Mouse (Mus musculus) ZHBTc4 (cell line): ENCODE results near the gene Cacng1.

Experiments used
- DNase-seq: peaks from one replicate; pipeline ENCODE4 v3.0.0-alpha.2; 2011; ENCODE audit warnings: low read depth, low spot score

Gene Cacng1

DNA sequence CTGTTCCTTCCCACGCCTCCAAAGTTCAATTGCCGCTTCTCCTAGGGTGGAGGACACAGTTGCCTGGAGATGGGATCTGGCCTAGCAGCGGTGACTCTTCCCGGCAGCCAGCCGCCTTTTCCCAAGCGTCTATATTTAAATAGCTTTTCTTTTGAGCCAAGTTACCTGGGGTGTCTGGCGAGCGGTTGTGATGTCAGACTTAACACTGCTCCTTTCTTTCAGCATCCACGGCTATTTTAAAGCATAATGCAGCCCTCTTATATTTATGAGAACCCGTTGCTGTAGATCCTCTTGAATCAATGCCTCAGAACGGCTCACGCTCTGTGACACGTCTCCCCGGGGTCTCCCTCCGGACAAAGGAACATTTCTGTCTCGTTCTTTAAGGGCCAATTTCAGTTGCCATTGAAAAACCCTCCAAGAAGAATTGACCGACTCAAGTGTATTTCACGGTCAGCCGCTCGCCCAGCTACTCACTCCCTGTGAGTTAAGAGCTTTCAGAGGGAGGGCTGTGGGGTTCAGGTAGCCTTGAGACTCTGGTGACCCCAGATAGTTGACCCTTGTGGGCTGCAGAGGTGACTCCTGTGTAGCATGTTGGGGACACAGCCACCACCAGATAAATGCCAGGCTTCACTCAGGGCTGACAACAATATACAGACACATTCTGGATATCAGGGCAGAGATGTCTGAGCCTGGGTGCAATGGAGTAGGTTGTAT is 8.3 kb downstream of the Cacng1 start:
- no peak for DNase-seq

DNA sequence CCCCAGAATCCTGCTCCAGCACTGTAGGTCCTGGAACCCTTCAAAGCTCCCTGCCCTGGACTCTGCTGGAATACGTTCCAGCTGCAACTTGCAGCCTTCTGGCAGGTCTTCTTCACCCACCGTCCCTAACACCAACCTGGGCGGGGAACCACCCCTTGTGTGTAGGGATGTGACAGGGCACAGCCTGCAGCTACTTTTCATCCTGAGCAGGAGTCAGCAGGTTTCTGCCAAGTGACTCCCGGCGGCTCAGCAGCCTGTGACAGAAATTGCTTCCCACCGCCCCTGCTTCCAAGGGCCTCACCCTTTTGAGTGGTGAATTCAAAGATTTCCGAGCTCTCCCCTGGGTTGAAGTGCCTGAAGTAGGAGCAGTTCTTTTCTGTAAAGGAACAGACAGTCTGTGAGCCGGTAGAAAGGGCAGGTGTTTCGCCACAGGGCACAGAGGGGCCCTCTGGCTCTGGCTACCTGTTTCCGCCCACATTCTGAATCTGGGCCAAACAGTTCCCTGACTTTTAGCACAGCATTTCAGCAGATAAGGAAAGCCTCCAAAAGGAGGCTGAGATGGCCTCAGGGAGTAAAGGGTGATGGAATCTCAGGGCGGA is 10.7 kb downstream of the Cacng1 start:
- DNase-seq, result peak; percentile 71

DNA sequence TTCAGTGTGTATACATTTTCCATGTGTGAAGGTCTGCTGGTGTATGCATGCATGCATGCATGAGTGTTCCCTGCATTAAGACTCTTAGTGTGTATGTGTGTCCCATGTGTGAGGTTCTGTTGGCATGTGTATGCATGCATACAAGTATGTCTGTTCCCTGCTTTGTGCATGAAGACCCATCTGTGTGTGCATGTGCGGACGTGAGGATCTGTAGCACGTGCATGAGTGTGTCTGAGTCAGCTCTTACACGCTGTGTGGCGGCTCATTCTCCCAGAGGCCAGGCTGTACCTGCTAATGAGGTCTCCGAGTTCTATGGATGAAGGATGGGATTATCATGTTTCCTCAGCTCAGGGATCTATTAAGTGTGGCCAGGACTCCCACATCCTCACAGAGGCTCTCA is 11.3 kb downstream of the Cacng1 start:
- DNase-seq, result no peak

DNA sequence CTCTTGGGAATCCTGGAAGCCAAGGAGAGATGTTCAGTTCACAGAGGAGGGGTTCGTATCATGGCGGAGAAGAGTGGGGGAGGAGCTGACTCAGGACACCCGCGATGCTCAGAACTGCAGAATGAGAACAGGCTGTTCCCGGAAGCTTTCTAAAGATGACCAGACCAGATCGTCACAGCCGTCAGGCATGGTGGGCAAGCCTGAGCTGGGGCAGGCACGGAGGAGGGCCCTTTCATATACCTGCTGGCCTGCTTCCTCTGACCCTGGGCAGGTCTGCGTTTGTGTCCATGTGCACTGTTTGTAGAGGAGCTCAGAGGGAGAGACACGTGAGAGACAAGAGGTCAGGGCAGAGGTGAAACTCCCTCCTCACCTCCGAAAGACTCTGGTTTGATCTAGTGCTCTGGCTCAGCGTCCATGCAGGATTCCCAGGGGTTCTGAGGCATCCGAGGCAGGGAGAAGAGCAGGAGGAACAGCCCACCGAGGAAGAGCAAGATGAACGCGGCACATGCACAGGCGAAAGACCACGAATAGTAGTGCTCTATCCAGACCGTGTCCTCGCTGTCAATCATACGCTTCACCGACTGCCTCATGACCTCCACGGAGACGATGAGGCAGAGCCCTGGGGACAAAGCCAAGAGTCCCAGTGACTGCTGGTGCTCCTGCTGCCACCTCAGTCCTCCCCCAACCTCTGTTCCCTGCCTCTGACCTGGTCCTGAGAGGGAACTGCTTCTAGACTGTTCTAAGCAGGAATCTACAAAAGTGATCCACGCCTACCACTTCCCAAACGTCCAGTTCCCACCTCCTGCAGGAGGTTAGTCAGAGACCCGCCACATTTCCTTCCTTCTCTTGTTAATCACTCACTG is 12.8 kb downstream of the Cacng1 start:
- DNase-seq, result no peak

DNA sequence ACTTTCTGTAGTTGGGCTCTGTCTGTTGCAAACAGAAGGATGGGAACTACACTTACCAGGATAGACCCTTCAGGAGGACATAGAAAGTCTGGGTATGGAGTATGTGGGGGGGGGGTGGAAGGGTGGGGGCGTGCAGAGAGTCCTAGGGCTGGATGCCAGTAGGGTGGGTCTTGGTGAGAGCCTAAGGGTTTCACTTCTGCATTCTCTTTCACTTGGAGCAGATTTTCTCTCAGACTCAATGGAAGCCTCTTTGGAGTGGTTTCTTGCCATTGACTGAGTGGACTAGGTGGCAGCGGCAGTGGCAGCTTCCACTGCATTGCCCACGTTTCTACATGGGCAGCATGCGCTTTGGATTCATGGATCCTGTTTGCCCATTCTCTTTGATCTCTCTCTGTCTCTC is 16.4 kb downstream of the Cacng1 start:
- DNase-seq, result no peak

DNA sequence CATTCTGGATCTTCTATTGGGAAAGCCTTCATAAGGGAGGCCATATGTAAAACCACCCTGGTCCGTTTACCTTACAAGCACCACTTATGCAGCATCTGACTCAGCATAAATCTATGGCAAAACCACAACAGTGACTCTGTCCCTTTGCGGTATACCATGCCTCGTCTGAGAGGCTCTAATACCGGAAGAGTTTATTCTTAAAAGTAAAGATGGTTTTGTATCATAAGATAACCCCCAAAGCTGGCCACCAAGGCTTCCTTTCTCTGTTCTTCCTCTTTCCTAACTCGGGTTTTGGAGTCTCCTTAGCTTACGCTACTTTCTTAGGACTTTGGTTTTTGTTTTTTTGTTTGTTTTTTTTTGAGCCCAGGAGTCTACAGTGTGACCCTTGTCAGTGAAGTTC is 23.0 kb downstream of the Cacng1 start:
- DNase-seq, result no peak

DNA sequence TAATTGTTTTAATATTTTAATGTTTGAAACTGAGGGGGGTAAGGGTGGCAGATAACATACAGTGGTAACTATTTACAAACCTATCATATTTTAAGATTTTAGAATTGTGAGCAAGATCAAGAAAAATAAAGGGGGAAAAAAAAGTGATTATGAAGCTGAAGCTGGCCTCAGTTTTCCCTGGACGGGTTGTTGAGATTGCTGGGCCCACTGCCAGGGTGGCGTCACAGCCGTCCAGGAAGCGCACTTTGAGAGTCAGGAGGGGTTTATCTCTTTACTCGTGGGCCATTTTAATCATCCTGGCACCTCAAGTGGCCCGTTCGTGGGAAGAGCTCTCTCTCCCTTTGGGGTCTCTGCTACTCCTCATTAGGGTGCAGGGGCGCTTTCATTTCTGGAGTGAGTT is 24.8 kb downstream of the Cacng1 start:
- no peak for DNase-seq

DNA sequence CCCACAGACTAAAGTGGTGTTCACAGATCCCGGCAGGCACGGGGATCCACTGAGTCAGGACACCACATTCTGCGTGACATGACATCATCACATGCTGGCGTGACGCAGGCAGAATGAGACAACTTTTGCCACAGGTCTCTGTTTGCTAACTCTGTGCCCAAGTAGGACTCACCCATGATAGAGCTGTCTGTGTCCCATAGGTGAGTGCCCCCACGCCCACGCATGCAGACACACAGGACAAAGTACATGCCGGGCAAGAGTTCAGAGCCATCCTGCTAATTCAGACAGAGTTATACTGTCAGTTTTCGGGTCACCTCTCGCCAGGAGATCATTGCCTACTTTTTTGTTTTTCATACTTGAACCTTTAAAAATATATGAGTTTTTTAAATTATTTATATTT is 27.8 kb downstream of the Cacng1 start:
- no peak for DNase-seq

DNA sequence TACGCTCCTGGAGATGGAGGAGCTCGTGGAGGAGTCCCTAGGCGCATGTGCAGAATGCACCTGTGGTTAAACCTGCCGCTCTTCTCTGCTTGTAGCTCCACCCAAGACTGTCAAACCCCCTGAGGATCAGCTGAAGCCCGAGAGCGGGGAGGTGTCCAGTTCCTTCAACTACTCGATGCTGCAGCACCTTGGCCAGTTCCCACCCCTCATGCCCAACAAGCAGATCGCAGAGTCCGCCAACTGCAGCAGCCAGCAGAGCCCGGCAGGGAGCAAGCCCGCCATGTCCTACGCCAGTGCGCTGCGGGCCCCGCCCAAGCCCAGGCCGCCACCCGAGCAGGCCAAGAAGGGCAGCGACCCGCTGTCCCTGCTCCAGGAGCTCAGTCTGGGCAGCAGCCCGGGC is 30.0 kb downstream of the Cacng1 start:
- peak; percentile 87 for DNase-seq

DNA sequence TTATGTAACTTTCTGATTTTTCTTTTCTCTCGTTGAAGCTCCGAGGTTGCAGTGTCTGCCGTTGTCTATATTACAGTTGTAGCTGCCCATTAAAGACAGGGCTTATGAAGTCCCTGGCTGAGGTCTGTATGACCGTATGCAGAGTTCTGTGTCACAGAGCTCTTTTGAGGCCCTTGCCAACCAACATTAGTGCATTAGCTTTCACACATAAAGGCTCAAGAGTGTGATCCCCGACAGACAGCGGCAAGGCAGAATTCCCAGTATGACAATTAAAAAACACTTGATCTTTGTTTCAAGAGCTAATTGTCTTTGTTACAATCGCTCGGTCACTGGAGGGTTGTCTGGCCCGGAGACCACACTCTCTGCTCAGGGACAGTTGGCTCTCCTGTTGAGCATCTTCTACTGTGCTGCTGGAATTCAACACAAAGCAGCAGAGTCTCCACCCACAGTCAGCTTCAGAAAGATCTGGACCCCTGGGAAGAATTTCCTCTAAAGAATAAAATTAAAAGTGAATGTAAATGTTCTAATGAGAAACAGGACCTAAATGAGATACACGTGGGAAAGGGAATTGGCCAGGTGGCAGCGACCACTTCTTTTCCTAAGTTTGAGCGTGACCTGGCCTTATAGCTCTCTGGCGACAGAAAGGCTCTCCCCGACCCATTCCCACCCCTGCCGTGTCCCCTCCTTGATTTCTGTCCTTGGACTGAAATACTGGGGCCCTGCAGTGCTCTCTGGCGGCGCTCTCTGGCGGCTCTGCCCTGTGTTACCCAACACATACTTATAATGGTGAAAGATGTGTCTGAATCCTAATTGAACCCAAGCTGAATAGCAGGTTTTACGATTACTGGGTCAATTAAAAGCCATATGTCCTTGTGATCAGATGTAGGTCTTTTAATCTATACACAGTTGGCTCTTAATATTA is 32.5 kb downstream of the Cacng1 start:
- DNase-seq, result peak; percentile 56

DNA sequence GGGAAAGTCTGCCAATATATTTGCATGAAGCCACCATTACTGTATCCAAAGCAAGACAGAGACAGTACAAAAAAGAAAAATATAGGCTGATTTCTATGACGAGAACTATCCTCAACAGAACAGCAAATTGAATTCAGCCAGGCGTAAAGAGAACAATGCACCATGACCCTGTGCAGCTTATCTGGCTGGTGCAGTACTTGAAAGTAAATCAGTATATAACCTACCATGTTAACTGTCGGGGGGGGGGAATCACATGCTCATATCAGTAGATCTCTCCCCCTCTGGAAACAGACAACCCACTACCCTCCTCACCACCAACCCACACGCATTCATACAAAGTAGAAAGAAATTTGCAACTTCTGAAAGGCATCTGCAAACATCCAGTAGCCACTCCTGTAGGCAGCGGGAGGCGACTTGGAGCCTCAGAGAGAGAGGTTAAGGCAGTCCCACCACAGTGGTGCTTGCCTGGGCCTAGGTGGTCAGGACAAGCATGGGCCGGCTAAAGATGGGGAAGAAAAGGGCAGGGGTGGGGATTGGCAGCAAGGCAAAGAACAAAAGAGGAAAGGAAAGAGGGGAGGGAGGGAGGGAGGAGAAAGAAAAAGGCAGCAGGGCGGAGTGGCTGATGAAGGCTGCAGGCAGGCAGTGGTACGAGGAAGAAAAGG is 33.5 kb downstream of the Cacng1 start:
- no peak for DNase-seq

DNA sequence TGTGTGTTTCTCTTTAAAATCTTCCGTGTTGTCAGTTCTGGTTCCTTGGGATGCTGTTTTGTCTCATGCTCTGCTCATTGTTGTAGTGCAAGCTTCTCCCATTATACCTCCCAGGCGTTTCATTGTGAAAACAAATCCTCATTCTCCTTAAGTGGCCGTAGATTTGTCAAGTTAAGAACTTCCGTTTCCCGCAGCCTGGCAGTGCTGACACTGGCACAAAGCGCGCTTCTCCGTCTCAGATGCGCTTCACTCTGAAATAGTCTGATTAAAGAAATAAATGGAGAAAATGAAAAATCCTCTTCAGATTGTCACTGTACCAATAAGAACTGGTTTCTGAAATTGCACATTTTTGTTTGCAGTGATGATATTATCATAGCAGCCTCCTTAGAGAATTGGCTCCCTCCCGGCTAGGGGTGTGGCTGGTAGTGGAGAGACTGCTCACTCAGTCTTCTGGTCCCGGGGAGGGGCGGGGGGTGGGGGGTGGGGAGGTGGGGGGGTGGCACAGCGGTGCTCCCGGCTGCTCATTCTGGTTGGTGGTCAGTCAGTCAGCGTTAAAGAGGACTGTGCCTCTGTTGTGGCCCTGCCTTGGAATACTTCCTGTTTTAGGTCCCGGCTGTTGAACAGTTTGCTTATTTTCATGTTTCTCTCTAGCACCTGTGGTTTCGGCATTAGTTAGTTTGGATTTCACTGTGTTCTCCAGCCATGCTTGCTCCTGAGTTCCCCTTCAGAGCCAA is 39.9 kb downstream of the Cacng1 start:
- no peak for DNase-seq

DNA sequence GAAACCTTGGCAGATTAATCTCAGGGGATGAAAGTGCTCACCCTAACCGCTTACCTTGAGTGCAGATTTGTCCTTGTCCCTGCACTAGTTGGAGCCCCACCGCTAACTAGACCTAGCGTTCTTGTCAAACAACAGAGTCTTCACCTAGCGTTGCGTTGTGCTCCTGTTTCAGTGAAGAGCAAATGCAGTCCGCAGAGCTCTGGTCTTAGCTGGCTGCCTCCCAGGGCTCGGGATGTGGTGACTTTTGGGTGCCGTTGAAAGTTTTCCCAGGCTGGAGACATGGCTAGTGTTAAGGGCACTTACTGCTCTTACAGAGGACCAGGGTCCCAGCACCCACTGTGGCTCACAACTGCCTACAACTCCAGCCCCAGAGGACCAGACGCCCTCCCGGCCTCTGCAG is 41.1 kb downstream of the Cacng1 start:
- DNase-seq, result no peak

DNA sequence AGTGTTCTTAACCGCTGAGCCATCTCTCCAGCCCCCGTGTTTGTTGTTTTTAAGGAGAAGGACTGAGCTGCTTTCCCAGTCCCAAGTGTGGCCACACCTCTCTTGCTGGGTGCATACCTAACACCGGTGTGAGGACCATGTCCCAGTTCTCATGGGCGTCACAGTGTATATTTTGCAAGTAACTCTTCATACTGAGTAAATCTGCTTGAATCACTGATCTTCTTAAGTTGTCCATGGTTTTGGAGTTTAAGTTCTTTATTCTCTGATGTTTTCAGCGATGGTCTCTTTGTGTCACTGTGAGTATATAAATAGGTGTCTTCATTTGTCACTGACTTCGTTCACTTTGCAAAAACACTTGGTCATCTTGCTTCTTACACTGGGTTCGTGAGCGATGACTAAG is 41.7 kb downstream of the Cacng1 start:
- DNase-seq, result no peak

DNA sequence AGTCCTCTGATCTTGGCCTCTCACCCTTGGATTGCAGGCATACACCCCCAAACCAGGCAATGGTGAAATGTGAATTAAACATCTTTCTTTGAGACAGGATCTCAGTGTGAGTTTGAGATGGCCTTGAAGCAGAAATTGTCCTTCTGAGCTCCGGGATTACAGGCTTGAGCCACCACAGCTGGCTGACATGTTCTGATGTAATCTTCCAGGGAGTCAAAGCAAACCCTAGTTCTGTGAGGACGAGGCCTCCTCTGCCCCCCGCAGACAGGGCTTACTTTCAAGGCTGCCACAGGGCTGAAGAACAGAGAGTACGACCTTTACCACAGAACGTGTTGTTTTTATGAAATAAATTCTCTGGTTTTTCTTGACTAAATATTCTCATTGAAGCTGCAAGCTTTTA is 42.3 kb downstream of the Cacng1 start:
- DNase-seq, result no peak

DNA sequence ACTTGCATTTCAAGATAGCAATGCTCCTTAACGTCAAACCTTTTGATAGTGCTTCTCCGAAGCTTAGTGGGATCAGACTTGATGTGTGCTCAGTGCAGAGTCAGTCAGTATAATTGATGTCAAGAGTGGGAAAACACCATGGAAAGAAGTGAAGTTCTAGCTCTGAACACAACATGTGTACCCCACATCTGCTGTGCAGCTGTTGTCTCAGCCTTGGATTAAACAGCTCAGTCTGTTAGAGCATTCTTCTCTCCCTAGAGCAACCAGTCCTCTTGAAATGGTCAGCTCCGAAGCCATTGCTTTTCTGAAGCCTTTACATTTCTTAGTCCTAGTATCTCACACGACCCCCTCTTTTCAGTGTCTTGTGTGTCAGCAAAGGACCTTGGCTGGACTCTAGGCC is 47.3 kb downstream of the Cacng1 start:
- DNase-seq, result no peak

DNA sequence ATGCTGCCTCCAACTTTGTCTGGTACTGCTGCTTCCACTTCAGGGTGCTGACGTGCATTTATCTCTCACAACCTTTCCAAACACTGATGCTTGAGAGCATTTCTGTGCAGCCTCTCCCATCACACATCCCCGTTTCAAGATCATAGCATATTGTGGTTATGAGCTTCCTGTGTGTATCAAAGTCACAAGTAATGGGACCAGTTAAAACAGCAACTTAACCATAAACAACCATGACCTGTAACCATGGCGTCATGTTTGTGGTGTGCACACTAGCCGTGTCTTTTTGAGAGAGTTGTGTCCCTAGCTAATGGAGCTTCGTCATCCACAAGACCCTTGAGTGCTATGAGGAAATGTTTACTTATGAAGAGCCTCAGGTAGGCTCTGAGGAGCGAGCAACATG is 48.1 kb downstream of the Cacng1 start:
- no peak for DNase-seq

DNA sequence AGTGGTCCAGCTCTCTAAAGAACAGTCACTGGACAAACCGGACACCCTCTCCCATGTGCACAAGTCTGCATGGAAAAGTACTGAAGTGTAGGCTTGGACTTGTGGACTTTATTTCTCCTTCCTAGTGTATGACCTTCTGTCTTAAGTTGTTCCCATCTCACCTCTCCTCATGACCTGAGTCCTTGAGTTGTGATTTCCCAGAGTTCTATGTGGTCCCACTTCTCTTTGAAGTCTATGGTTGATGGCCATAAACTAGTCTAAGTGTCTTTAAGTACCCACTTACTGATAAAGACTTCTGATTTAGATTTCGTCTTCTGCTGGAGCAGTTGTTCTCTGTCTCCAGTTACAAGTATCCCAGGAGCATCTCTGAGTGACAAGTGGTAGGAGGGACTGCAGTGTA is 48.8 kb downstream of the Cacng1 start:
- DNase-seq, result no peak

DNA sequence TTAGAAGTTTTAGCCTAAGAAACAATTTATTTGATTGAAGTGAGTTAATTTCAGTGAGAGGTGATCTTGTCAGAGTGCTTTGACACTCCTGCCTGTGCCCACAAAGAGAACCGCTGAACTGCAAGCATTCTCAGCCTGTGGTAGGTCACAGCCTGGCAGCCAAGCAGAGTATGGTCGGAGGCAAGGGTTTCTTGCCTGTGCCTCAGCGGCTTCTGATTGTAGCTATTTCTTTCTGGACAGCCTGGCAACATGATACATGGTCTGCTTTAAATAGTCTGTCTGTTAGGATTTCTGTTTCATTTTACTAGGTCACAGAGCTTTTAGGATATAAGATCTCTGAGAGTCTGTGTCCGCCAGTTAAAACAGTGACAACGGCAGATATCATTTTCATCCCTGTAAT is 53.7 kb downstream of the Cacng1 start:
- no peak for DNase-seq

DNA sequence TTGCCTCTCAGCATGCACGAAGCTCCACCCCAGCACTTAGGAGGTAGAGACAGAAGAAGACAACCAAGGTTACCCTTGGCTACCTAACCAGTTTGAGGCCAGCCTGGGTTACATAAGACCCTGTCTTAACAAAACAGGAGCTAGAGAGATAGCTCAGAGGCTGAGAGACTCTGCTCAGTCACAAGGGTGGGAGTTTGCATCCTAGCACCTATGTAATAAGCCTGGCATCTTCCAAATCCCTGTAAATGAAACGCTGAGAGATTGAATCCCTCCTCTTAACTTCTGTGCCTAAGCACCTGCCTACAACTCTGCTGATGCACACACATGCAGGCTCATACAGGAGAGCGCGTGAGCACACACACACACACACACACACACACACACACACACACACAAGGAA is 55.9 kb downstream of the Cacng1 start:
- DNase-seq, result no peak

DNA sequence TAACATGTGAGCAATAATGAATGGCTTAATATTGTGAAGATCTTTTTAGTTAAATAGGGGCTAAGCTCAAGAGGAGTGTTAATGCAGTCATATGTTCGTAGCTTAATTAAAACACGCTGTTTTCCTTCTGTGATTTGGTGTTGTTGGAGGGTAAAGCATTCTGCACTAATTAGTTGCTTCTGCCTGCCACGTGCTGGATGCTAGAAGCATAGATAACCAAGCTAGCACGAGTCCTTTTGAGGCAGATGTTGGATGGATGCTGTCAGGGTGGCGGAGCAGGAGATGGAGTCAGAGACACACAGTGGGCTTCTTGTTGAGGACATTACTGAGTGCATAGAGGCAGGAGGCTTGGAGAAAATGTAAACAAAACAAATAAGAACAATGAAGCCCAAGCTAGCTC is 59.2 kb downstream of the Cacng1 start:
- DNase-seq, result no peak
